Mouse (Mus musculus): ENCODE measurements around the gene Galntl6.

Galntl6 gene

DNA sequence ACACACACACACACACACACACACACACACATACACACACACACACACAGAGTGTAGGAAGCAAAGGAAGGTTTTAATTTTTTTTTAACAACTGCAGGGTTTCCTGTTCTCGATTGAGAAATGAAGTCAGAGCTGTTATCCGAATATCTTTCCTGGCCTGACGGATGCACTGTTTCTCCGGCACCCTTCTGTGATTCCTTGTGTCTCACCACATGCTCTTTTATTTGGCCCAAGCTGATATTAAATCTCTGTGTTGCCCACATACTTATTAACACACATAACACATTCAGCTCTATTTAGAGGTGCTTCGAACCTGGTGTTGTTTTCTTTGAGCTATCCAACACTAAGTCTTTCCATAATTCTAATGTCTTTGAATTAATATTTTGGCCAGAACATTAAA, 1069.0 kb downstream of the Galntl6 start:
- no peak for DNase-seq (ENCODE audit: low spot score in 2 of 2)

DNA sequence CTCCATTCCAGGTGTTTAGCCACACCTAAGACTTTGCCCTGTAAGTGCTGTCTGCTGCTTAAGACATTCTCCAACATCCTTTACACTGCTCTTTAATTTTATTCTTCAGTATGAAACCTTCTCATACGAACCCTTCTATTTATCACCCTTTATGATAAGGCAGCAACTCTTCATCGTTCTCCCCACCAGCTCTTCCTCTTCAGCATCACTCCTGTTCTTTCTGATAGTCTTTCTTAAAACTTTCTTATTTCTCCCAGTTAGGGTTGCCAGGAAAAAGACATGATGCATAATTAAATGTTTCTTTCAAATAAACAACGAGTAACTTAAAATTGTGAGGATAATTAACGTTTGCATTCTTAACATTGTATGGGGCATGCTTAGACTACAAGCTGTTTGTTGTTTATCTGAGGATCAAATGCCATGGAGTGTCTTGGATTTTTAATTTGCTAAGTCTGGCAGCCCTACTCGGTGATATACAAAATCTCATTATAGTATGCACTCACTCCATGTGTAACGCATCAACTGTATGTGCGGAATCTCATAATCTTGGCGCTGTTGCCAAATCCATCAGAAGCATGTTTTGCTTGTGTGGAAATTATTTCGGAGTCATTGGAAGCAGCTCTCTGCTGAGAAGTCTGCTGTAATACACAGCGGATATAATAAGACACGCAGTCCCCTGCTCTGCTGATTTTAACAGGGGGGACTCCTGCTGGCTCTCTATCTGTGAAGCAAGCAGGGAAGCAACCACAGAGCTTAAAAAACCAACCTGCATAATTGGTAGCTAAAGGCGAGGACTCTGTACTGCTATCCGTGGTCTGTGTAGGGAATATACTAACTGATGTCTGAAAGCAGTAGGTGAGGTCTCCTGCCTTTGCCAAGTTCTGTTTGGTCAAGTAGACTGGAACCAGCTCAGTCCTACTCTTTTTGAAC, 1069.7 kb downstream of the Galntl6 start:
- no peak for DNase-seq (ENCODE audit: low spot score in 2 of 2)

GRCm38 (mm10) chr8:57841446-57841845, 1071.0 kb downstream of the Galntl6 start:
- DNase-seq (ENCODE audit: low spot score in 2 of 2), result no peak

- no peak for DNase-seq (ENCODE audit: low spot score in 2 of 2)
Observed at GRCm38 (mm10) chr8:57837384-57837783, 1075.1 kb downstream of the Galntl6 start.

DNA sequence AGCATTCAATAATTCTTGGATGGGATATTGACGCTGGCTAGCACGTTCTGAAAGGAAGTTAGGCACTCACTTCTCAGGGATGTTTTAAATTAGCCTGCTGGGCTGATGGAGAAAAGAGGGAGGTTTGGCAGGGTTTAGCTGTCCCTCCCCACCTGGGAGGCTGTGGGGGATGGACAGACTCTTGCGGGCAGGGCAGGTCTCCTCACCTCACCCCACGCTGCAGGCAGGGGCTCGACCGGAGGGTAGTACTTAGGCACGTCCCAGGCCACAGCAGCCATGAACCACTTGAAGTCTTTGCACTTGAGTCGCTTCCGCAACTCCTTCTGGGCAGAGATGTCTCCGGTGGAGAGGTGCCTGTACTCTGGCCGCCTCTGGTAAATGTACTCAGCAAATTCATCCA, 1075.5 kb downstream of the Galntl6 start:
- no peak for DNase-seq (ENCODE audit: low spot score in 2 of 2)

- no peak for DNase-seq (ENCODE audit: low spot score in 2 of 2)
Observed at GRCm38 (mm10) chr8:57836201-57836883, 1076.1 kb downstream of the Galntl6 start.

DNA sequence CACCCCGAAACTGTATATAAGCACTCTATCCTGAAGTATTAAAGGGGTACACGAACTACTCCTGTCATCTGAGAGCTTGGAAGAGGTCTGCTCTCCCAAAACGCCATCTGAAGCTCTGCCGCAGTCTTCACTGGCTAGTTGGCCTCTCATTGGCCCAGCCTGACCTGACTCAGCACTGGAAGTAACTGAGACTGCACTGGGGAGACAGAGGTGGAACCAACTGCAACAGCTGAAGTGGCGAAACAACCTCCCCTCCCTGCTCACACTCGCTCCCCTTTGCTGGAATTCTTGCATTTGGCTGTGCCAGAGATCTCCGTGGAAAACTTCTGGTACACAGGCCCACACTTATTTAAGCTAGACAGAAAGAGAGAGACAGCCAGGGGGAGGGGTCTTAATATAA, 1089.3 kb downstream of the Galntl6 start:
- DNase-seq (ENCODE audit: low spot score in 2 of 2), result no peak

DNA sequence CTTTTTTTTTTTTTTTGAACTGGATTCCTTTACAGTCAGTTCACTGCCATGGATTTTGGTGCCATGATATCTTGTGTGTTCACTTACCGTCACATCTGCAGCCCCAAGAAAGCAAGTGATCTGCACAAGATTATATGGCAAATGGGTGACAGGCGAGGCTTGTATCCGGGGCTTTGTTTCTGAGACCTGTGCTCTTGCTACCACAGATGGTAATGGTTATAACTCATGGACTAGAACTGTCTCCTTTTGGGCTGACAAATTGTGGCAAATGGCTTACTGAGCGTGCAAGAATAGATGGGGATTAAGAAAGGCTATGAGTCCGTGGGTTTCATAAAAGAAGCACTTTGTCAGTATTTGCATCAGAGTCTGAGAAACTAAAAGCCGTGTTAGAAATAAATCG, 1096.4 kb downstream of the Galntl6 start:
- DNase-seq (ENCODE audit: low spot score in 2 of 2), result no peak

- no peak for DNase-seq (ENCODE audit: low spot score in 2 of 2)
Observed at GRCm38 (mm10) chr8:57807060-57807459, 1105.4 kb downstream of the Galntl6 start.

DNA sequence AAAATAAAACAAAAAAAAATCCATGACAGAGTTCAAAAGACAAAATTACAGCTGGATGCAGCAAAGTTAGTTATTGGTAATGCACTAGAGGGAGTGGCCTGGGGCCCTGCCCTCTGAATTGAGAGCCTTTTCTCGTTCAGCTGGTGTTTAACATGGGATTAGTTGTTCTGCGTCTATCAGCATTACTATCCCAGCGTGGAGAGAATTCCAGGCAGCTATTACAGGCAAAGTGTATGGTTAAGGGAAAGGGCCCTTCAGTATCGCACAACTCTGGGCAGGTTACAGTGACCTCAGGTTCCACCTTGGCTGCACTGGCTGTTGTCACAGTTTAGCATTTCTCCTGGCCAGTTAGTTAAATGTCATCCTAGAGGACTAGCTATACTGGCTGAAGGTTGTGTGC, 1107.3 kb downstream of the Galntl6 start:
- no peak for DNase-seq (ENCODE audit: low spot score in 2 of 2)

GRCm38 (mm10) chr8:57803821-57804220, 1108.6 kb downstream of the Galntl6 start:
- no peak for DNase-seq (ENCODE audit: low spot score in 2 of 2)

- no peak for DNase-seq (ENCODE audit: low spot score in 2 of 2)
Observed at GRCm38 (mm10) chr8:57801197-57801596, 1111.2 kb downstream of the Galntl6 start.

- DNase-seq (ENCODE audit: low spot score in 2 of 2), result peak; percentile 54 to 80
Observed at GRCm38 (mm10) chr8:57800327-57800726, 1112.1 kb downstream of the Galntl6 start.

- no peak for DNase-seq (ENCODE audit: low spot score in 2 of 2)
Observed at GRCm38 (mm10) chr8:57799797-57800204, 1112.6 kb downstream of the Galntl6 start.

GRCm38 (mm10) chr8:57793455-57793854, 1119.0 kb downstream of the Galntl6 start:
- no peak for DNase-seq (ENCODE audit: low spot score in 2 of 2)

DNA sequence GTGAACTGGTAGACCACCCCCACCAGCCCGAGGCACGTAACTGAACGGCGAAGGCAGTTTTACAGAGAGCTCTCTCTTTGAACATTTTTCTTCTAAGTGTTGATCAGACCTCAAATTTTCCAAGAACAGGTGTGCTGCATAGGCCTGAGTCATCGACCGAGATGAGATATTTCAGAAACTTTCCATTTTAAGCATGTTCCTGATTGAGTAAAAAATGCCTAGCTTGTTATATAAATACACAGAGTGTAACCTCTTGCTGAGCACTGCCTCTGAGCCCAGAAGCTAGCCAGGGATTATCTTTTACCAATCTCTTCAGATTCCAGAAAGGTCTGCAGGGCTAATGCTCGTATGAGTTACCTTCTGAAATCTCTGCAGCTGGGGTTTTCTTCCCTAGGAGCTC, 1120.2 kb downstream of the Galntl6 start:
- no peak for DNase-seq (ENCODE audit: low spot score in 2 of 2)

DNA sequence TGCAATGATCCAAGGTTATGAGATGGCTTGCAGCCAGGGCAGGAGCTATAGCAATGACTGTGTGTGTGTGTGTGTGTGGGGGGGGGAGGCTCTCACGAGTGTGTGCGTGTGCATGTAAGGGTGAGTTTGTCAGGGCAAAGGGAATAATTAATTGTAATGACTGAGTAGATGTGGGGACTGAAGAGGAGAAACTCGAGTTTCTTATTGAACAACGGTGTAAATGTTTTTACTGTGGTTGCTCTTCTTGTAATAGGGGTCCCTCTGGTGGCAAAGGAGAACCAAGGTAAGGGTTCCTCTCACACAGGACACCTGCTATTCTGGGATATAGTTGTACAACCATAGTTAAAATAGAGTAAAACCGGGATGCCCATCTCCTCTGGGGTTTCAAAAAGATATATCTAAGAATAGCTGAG, 1121.1 kb downstream of the Galntl6 start:
- no peak for DNase-seq (ENCODE audit: low spot score in 2 of 2)

DNA sequence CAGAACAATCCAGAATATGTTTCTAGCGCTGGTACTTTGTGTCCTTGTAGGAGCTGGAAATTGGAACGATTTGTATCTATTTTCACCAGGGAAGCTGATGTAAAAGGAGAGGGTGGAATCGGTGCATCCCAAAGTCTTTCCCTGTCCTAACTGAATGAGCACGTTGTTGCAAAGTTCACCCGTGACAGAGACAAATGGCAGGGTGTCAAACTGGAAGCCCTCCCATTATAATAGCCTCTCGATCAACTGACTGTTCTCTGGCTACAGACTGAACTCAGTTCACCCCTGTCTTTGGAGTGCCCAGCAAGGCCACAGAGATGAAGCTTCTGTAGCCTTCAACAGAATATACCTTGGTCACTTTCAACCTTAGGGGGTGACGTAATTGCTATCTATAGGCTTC, 1132.9 kb downstream of the Galntl6 start:
- DNase-seq (ENCODE audit: low spot score in 2 of 2), result no peak

- no peak for DNase-seq (ENCODE audit: low spot score in 2 of 2)
Observed at GRCm38 (mm10) chr8:57777988-57778721, 1134.3 kb downstream of the Galntl6 start.

DNA sequence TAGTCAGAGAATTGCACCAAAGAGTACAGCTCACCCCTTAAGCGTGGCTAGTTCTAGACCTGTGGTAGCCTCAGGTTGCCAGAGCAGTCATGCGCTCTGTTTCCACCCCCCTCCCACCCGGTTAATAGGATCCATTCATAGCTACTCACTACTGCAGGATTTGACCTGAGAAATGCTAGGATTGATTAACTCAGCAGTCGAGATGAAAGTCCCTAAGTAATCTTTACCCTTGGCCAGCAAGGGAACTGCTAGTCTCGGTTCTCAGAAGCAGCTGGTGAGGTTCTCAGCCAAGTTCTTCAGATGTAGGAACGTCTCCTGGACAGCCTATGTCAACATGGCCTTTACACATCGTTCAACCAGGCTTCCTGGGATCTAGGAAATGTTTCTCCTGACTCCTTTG, 1135.7 kb downstream of the Galntl6 start:
- no peak for DNase-seq (ENCODE audit: low spot score in 2 of 2)

DNA sequence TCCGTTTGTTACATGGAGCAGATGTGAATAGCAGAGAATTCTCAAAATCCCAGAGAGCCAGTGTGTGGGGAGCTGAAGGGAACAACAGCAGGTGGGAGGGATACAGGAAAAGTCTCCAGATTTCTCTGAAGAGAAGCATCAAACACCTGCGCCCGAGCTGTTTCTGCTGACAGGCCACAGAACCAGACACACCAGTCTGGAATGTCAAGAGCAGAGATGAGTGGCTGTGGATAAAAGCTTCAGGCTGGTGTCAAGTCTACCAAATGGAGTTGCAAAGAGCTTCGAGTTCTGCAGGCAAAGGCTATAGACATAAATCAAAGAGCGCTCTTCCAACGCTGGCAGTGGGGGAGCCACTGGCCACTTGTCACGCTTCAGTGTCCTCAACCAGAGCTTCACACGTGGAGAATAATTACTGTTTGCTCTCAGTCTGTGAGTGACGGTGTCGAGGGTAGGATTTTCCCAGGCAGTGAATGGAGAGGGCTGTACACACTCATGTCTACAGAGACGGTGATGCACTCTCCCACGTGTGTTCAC, 1139.6 kb downstream of the Galntl6 start:
- no peak for DNase-seq (ENCODE audit: low spot score in 2 of 2)

GRCm38 (mm10) chr8:57767541-57767940, 1144.9 kb downstream of the Galntl6 start:
- DNase-seq (ENCODE audit: low spot score in 2 of 2), result no peak
